Mouse (Mus musculus) E14TG2a.4 (cell line): ENCODE measurements at regions not wholly inside any gene's neighbourhood (a gene's known extent, or its start where the extent isn't known, plus 50 kb on each side); places are given as distances from the start of the nearest gene placed in this dataset.

Experiments
- H3K27me3 ChIP-seq: 2 replicates; pipeline ENCODE4 v1.6.1; 2014; ENCODE audit warnings: low read length, control low read depth; ENCODE audit not compliant: insufficient read depth
- H3K36me3 ChIP-seq: 2 replicates; pipeline ENCODE4 v1.6.1; 2014; ENCODE audit warnings: low read length, control low read depth; ENCODE audit not compliant: insufficient read depth
- H3K4me1 ChIP-seq: replicated peaks from 2 replicates; pipeline ENCODE4 v1.6.1; 2014; ENCODE audit warnings: low read depth, low read length, control low read depth
- H3K4me3 ChIP-seq: replicated peaks from 2 replicates; pipeline ENCODE4 v1.5.1; 2014; ENCODE audit warnings: mild to moderate bottlenecking, low read length
- H3K9me3 ChIP-seq: 2 replicates; pipeline ENCODE4 v1.6.1; 2014; ENCODE audit warnings: low read length, control low read depth
- CTCF ChIP-seq: conservative IDR thresholded peaks from 2 replicates; pipeline ENCODE4 v1.5.1; 2014; ENCODE audit warnings: low read length
- NANOG ChIP-seq: IDR thresholded peaks from 2 replicates; pipeline ENCODE4 v1.6.1; 2014; ENCODE audit warnings: borderline replicate concordance, low read length, mixed read lengths
- POU5F1 ChIP-seq: IDR thresholded peaks from 2 replicates; pipeline ENCODE4 v1.6.1; 2014; ENCODE audit warnings: low read length, borderline replicate concordance

- H3K4me3 ChIP-seq, result no peak overlapping the region
- H3K27me3 ChIP-seq, result no peaks in the 10 kb centered on the region
- peaks cover 29% of the 10 kb centered on the region for H3K9me3 ChIP-seq
- TF ChIP-seq POU5F1 (no peak), CTCF (no peak), NANOG (no peak)
- H3K36me3 ChIP-seq, result peaks cover 21% of the 10 kb centered on the region
- peaks cover 33% of the 10 kb centered on the region for H3K4me1 ChIP-seq
Measured at GRCm38 (mm10) chr14:99516703-99517102, 218.2 kb downstream of the Klf5 start.

GRCm38 (mm10) chr14:99520343-99520742, 221.9 kb downstream of the Klf5 start:
- no peak overlapping the region for H3K4me3 ChIP-seq
- H3K27me3 ChIP-seq, result no peaks in the 10 kb centered on the region
- no peaks in the 10 kb centered on the region; the same call in 1 of the 2 replicates for H3K9me3 ChIP-seq
- H3K36me3 ChIP-seq, result peaks cover under 1% of the 10 kb centered on the region; the same call in 1 of the 2 replicates
- TF ChIP-seq CTCF (no peak), NANOG (no peak), POU5F1 (no peak)
- peaks cover 36% of the 10 kb centered on the region for H3K4me1 ChIP-seq

- TF ChIP-seq CTCF (no peak), NANOG (no peak), POU5F1 (no peak)
- Histone ChIP-seq H3K4me1 (peaks cover 23% of the 10 kb centered on the region), H3K4me3 (no peak overlapping the region), H3K36me3 (no peaks in the 10 kb centered on the region), H3K27me3 (no peaks in the 10 kb centered on the region), H3K9me3 (no peaks in the 10 kb centered on the region)
Measured at GRCm38 (mm10) chr14:99521954-99522523, 223.5 kb downstream of the Klf5 start.

- H3K36me3 ChIP-seq, result no peaks in the 10 kb centered on the region
- H3K27me3 ChIP-seq, result no peaks in the 10 kb centered on the region
- H3K9me3 ChIP-seq, result peaks cover 19% of the 10 kb centered on the region
- no peak overlapping the region for H3K4me3 ChIP-seq
- TF ChIP-seq POU5F1 (no peak), CTCF (no peak), NANOG (no peak)
- peaks cover 24% of the 10 kb centered on the region for H3K4me1 ChIP-seq
Measured at GRCm38 (mm10) chr14:99535781-99536180, 237.3 kb downstream of the Klf5 start.

GRCm38 (mm10) chr14:99537286-99537685, 238.8 kb downstream of the Klf5 start:
- Histone ChIP-seq H3K9me3 (peaks cover 6% of the 10 kb centered on the region), H3K36me3 (no peaks in the 10 kb centered on the region), H3K4me1 (peaks cover 24% of the 10 kb centered on the region), H3K4me3 (no peak overlapping the region), H3K27me3 (no peaks in the 10 kb centered on the region)
- TF ChIP-seq CTCF, result no peak
- TF ChIP-seq NANOG, result no peak
- no peak for TF ChIP-seq POU5F1

GRCm38 (mm10) chr14:99541716-99542115, 243.2 kb downstream of the Klf5 start:
- Histone ChIP-seq H3K4me3 (no peak overlapping the region), H3K9me3 (no peaks in the 10 kb centered on the region), H3K27me3 (no peaks in the 10 kb centered on the region), H3K4me1 (peaks cover 17% of the 10 kb centered on the region), H3K36me3 (no peaks in the 10 kb centered on the region)
- TF ChIP-seq POU5F1, result no peak
- no peak for TF ChIP-seq CTCF
- TF ChIP-seq NANOG, result no peak

- peaks cover 7% of the 10 kb centered on the region; the same call in 1 of the 2 replicates for H3K4me1 ChIP-seq
- no peaks in the 10 kb centered on the region for H3K36me3 ChIP-seq
- H3K9me3 ChIP-seq, result no peaks in the 10 kb centered on the region
- TF ChIP-seq POU5F1 (no peak), CTCF (no peak), NANOG (no peak)
- no peaks in the 10 kb centered on the region for H3K27me3 ChIP-seq
- no peak overlapping the region for H3K4me3 ChIP-seq
Measured at GRCm38 (mm10) chr14:99547931-99548330, 249.4 kb downstream of the Klf5 start.

GRCm38 (mm10) chr14:99548363-99549248, 250.1 kb downstream of the Klf5 start:
- Histone ChIP-seq H3K4me1 (peaks cover 7% of the 10 kb centered on the region; the same call in 1 of the 2 replicates), H3K9me3 (no peaks in the 10 kb centered on the region), H3K27me3 (no peaks in the 10 kb centered on the region), H3K36me3 (no peaks in the 10 kb centered on the region), H3K4me3 (no peak overlapping the region)
- TF ChIP-seq NANOG (no peak), POU5F1 (no peak), CTCF (no peak)
